Mouse (Mus musculus) hindbrain, embryonic 13.5 days (tissue): ENCODE results near the gene Tsen2. TPM values are rescaled to one million over a fixed set of nuclear protein-coding genes. Genes with fewer than 3 reads are reported as not detected.

ENCODE experiments used
- ATAC-seq: fragments of 200-750 bp; cut with Nextera tagmentation; 2 replicates; pipeline ENCODE4 v1.8.0; 2017; ENCODE audit warnings: moderate TSS enrichment; ENCODE audit not compliant: low FRiP score
- H3K27ac ChIP-seq: fragments of 300-500 bp; sonication (generic); 2 replicates; pipeline ENCODE4 v1.5.1; 2015; ENCODE audit warnings: inconsistent platforms, mild to moderate bottlenecking, moderate library complexity
- H3K27me3 ChIP-seq: fragments of 300-500 bp; sonication (generic); 2 replicates; pipeline ENCODE4 v1.6.1; 2015; ENCODE audit warnings: mild to moderate bottlenecking, inconsistent platforms
- H3K36me3 ChIP-seq: fragments of 300-500 bp; sonication (generic); 2 replicates; pipeline ENCODE4 v1.6.1; 2015; ENCODE audit warnings: mild to moderate bottlenecking, inconsistent platforms
- H3K4me1 ChIP-seq: fragments of 300-500 bp; sonication (generic); replicated peaks from 2 replicates; pipeline ENCODE4 v1.6.1; 2015; ENCODE audit warnings: inconsistent platforms
- H3K4me2 ChIP-seq: fragments of 300-500 bp; sonication (generic); 2 replicates; pipeline ENCODE4 v1.6.1; 2015; ENCODE audit warnings: inconsistent platforms, mild to moderate bottlenecking, moderate library complexity
- H3K4me3 ChIP-seq: fragments of 300-500 bp; sonication (generic); 2 replicates; pipeline ENCODE4 v1.5.1; 2015; ENCODE audit warnings: mild to moderate bottlenecking, inconsistent platforms
- H3K9ac ChIP-seq: fragments of 300-500 bp; sonication (generic); 2 replicates; pipeline ENCODE4 v1.6.1; 2015; ENCODE audit warnings: mild to moderate bottlenecking, inconsistent platforms
- H3K9me3 ChIP-seq: fragments of 300-500 bp; sonication (generic); 2 replicates; pipeline ENCODE4 v1.6.1; 2016; ENCODE audit warnings: inconsistent platforms
- WGBS: fragments of 180-500 bp; shearing (Covaris S2); methylation state at CpG from one replicate; pipeline ENCODE4 v1.1.7; 2015; 5-methylcytosine and 5-hydroxymethylcytosine counted together
- polyA plus RNA-seq: library from polyadenylated mRNA; unstranded; fragments of >200 nt; fragmentation: Nextera tagmentation; extraction: Ambion mirVana; gene quantifications from 2 replicates; pipeline ENCODE4 v1.2.1, GENCODE M21; 2015

The Tsen2 gene
- polyA plus RNA-seq, result 30.1 and 33.4 TPM in 2 replicates

- WGBS, result under 1% methylated on average over 38 of the region's 38 CpGs
- no peaks in the 10 kb centered on the region for H3K27me3 ChIP-seq
- H3K4me2 ChIP-seq, result peak within 1 kb of the TSS; percentile 74
- peak; percentile 96 for ATAC-seq
- no peaks in the 10 kb centered on the region for H3K9me3 ChIP-seq
- peak within 1 kb of the TSS; percentile 85 for H3K9ac ChIP-seq
- H3K36me3 ChIP-seq, result peaks cover 17% of the 10 kb centered on the region
- peaks cover 15% of the 10 kb centered on the region for H3K4me1 ChIP-seq
- peak within 1 kb of the TSS; percentile 92 for H3K27ac ChIP-seq
- H3K4me3 ChIP-seq, result peak within 1 kb of the TSS; percentile 74
These were observed at the start of gene Tsen2 for GRCm38 (mm10) chr6:115544442-115544970. Tsen2 (plus strand) TSS chr6:115544664.

- Histone ChIP-seq H3K27ac (no peak overlapping the region), H3K4me1 (no peaks in the 10 kb centered on the region; the same call in 1 of the 2 replicates), H3K4me3 (no peak overlapping the region), H3K4me2 (no peak overlapping the region), H3K27me3 (no peaks in the 10 kb centered on the region), H3K36me3 (no peaks in the 10 kb centered on the region), H3K9ac (no peak overlapping the region), H3K9me3 (no peaks in the 10 kb centered on the region)
- no peak for ATAC-seq
- WGBS, result 73% methylated on average over 14 of the region's 14 CpGs
These were observed 44.9 kb upstream of the Tsen2 start for GRCm38 (mm10) chr6:115499540-115499939.

- H3K36me3 ChIP-seq, result no peaks in the 10 kb centered on the region
- H3K4me3 ChIP-seq, result no peak overlapping the region
- H3K4me2 ChIP-seq, result no peak overlapping the region
- H3K27ac ChIP-seq, result no peak overlapping the region
- no peaks in the 10 kb centered on the region for H3K27me3 ChIP-seq
- no peaks in the 10 kb centered on the region; the same call in 1 of the 2 replicates for H3K4me1 ChIP-seq
- 91% methylated on average over 10 of the region's 10 CpGs for WGBS
- no peak overlapping the region for H3K9ac ChIP-seq
- ATAC-seq, result no peak
- no peaks in the 10 kb centered on the region for H3K9me3 ChIP-seq
These were observed 44.2 kb upstream of the Tsen2 start for GRCm38 (mm10) chr6:115500234-115500633.

- Histone ChIP-seq H3K27me3 (no peaks in the 10 kb centered on the region), H3K9me3 (no peaks in the 10 kb centered on the region), H3K9ac (no peak overlapping the region), H3K36me3 (no peaks in the 10 kb centered on the region), H3K4me1 (no peaks in the 10 kb centered on the region; the same call in 1 of the 2 replicates), H3K4me2 (no peak overlapping the region), H3K27ac (no peak overlapping the region), H3K4me3 (no peak overlapping the region)
- ATAC-seq, result no peak
- WGBS, result 69% methylated on average over 3 of the region's 3 CpGs
These were observed 43.3 kb upstream of the Tsen2 start for GRCm38 (mm10) chr6:115501131-115501530.

GRCm38 (mm10) chr6:115503038-115503437, 41.4 kb upstream of the Tsen2 start:
- H3K4me2 ChIP-seq, result no peak overlapping the region
- no peak overlapping the region for H3K9ac ChIP-seq
- H3K36me3 ChIP-seq, result no peaks in the 10 kb centered on the region
- H3K9me3 ChIP-seq, result peaks cover under 1% of the 10 kb centered on the region; the same call in 1 of the 2 replicates
- no peak overlapping the region for H3K27ac ChIP-seq
- no peak overlapping the region for H3K4me3 ChIP-seq
- no peaks in the 10 kb centered on the region for H3K27me3 ChIP-seq
- no peaks in the 10 kb centered on the region; the same call in 1 of the 2 replicates for H3K4me1 ChIP-seq
- 93% methylated on average over 4 of the region's 4 CpGs for WGBS
- ATAC-seq, result no peak

GRCm38 (mm10) chr6:115503549-115504159, 40.8 kb upstream of the Tsen2 start:
- H3K27me3 ChIP-seq, result no peaks in the 10 kb centered on the region
- no peak for ATAC-seq
- no peaks in the 10 kb centered on the region for H3K36me3 ChIP-seq
- no peaks in the 10 kb centered on the region; the same call in 1 of the 2 replicates for H3K4me1 ChIP-seq
- H3K4me2 ChIP-seq, result no peak overlapping the region
- H3K9me3 ChIP-seq, result peaks cover 4% of the 10 kb centered on the region
- H3K9ac ChIP-seq, result no peak overlapping the region
- WGBS, result 91% methylated on average over 10 of the region's 10 CpGs
- no peak overlapping the region for H3K4me3 ChIP-seq
- H3K27ac ChIP-seq, result no peak overlapping the region

- ATAC-seq, result no peak
- Histone ChIP-seq H3K4me2 (no peak overlapping the region), H3K9me3 (peaks cover 4% of the 10 kb centered on the region), H3K27ac (no peak overlapping the region), H3K9ac (no peak overlapping the region), H3K4me3 (no peak overlapping the region), H3K36me3 (no peaks in the 10 kb centered on the region), H3K27me3 (no peaks in the 10 kb centered on the region), H3K4me1 (no peaks in the 10 kb centered on the region; the same call in 1 of the 2 replicates)
- WGBS, result 94% methylated on average over 3 of the region's 3 CpGs
These were observed 40.3 kb upstream of the Tsen2 start for GRCm38 (mm10) chr6:115504160-115504558.

GRCm38 (mm10) chr6:115504915-115505314, 39.5 kb upstream of the Tsen2 start:
- Histone ChIP-seq H3K4me2 (no peak overlapping the region), H3K9ac (no peak overlapping the region)
- WGBS, result 82% methylated on average over 5 of the region's 5 CpGs

GRCm38 (mm10) chr6:115506425-115506824, 38.0 kb upstream of the Tsen2 start:
- Histone ChIP-seq H3K27me3 (no peaks in the 10 kb centered on the region), H3K4me3 (no peak overlapping the region), H3K27ac (no peak overlapping the region), H3K9me3 (peaks cover 4% of the 10 kb centered on the region), H3K9ac (no peak overlapping the region), H3K4me1 (no peaks in the 10 kb centered on the region), H3K36me3 (no peaks in the 10 kb centered on the region), H3K4me2 (no peak overlapping the region)
- ATAC-seq, result no peak
- WGBS, result 92% methylated on average over 1 of the region's 1 CpGs

More at GRCm38 (mm10) chr6:115504915-115505314, 39.5 kb upstream of the Tsen2 start:
- Histone ChIP-seq H3K9me3 (peaks cover 4% of the 10 kb centered on the region), H3K4me3 (no peak overlapping the region), H3K36me3 (no peaks in the 10 kb centered on the region), H3K4me1 (no peaks in the 10 kb centered on the region), H3K27ac (no peak overlapping the region), H3K27me3 (no peaks in the 10 kb centered on the region)
- no peak for ATAC-seq

- WGBS, result 99% methylated on average over 3 of the region's 3 CpGs
- no peaks in the 10 kb centered on the region for H3K4me1 ChIP-seq
- ATAC-seq, result no peak
- no peak overlapping the region for H3K9ac ChIP-seq
- no peak overlapping the region for H3K4me2 ChIP-seq
- H3K4me3 ChIP-seq, result no peak overlapping the region
- no peaks in the 10 kb centered on the region for H3K36me3 ChIP-seq
- no peaks in the 10 kb centered on the region for H3K27me3 ChIP-seq
- no peak overlapping the region for H3K27ac ChIP-seq
- peaks cover 4% of the 10 kb centered on the region for H3K9me3 ChIP-seq
These were observed 33.0 kb upstream of the Tsen2 start for GRCm38 (mm10) chr6:115511447-115511846.

- Histone ChIP-seq H3K36me3 (no peaks in the 10 kb centered on the region), H3K27me3 (no peaks in the 10 kb centered on the region), H3K9ac (no peak overlapping the region), H3K4me1 (no peaks in the 10 kb centered on the region), H3K9me3 (peaks cover 2% of the 10 kb centered on the region), H3K27ac (no peak overlapping the region), H3K4me3 (no peak overlapping the region), H3K4me2 (no peak overlapping the region)
- ATAC-seq, result no peak
- WGBS, result 93% methylated on average over 4 of the region's 4 CpGs
These were observed 31.3 kb upstream of the Tsen2 start for GRCm38 (mm10) chr6:115513207-115513606.

- Histone ChIP-seq H3K9ac (no peak overlapping the region), H3K4me3 (no peak overlapping the region), H3K27ac (no peak overlapping the region), H3K4me1 (0 out of 2 replicates have a peak, but pooled peaks cover 4% of the 10 kb centered on the region), H3K36me3 (no peaks in the 10 kb centered on the region), H3K27me3 (no peaks in the 10 kb centered on the region), H3K4me2 (no peak overlapping the region), H3K9me3 (no peaks in the 10 kb centered on the region)
- WGBS, result 76% methylated on average over 4 of the region's 4 CpGs
- no peak for ATAC-seq
These were observed 26.6 kb upstream of the Tsen2 start for GRCm38 (mm10) chr6:115517904-115518303.

- H3K36me3 ChIP-seq, result no peaks in the 10 kb centered on the region
- no peaks in the 10 kb centered on the region for H3K9me3 ChIP-seq
- WGBS, result 74% methylated on average over 2 of the region's 2 CpGs
- no peak overlapping the region for H3K9ac ChIP-seq
- H3K4me1 ChIP-seq, result 0 out of 2 replicates have a peak, but pooled peaks cover 4% of the 10 kb centered on the region
- ATAC-seq, result no peak
- H3K4me3 ChIP-seq, result no peak overlapping the region
- H3K27ac ChIP-seq, result no peak overlapping the region
- no peak overlapping the region for H3K4me2 ChIP-seq
- no peaks in the 10 kb centered on the region for H3K27me3 ChIP-seq
These were observed 26.1 kb upstream of the Tsen2 start for GRCm38 (mm10) chr6:115518352-115518751.
